Mouse (Mus musculus): ENCODE data around the gene Adap2. TPM values are rescaled to one million over a fixed set of nuclear protein-coding genes. Genes with fewer than 3 reads are reported as not detected.
"Not testable (repeated sequence)": the region's sequence is repeated elsewhere in the genome, so short reads cannot be mapped to it uniquely, and the experiment has no call there.

The Adap2 gene
- polyA plus RNA-seq, 1 experiment from 2014 or later, result 2.0 TPM

DNA sequence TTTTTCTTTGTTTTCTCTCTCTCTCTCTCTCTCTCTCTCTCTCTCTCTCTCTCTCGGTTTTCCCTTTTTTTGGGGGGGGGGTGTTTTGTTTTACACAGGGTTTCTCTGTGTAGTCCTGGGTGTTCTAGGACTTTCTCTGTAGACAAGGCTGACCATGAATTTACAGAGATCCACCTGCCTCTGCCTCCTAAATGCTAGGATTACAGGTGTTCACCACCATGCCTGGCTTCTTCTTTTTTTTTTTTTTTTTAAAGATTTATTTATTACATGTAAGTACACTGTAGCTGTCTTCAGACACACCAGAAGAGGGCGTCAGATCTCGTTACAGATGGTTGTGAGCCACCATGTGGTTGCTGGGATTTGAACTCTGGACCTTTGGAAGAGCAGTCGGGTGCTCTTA is 4.9 kb upstream of the Adap2 start:
- H3K36me3 ChIP-seq, result not testable (repeated sequence)

DNA sequence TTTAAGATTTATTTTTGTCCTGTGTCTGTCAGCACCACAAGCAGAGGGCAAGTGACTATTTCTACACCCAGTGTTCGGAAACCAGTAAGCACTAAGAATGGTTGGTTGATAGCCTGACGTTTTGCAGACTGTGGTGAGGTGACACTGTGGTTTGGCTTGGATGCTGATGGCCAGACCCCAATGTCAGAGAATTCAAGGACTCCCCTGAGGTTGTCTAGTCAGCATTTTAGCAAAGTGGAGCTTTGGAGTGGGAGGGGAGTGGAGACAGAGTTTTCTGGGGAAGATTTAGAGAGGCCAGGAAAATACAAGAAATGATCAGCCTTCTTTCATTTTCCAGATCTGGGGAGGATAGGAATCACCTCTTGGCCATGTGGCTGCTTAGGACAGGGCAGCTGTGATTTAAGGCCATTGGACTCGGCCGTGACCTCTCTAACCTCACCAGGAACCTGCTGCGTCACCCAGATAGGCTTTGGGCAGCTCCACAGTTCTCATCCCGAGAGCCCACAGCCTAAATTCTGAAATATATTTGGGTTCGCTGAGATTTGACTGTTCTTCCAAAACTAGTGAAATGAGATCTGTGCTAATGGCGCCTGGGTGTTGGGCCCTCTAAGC is 4.4 kb upstream of the Adap2 start:
- H3K4me3 ChIP-seq, result no peak overlapping the region
- DNase-seq (ENCODE audit: low spot score), result no peak
- 89% methylated on average over 8 of the region's 8 CpGs for WGBS
- H3K4me1 ChIP-seq (replicated peaks), result peaks cover 10% of the 10 kb centered on the region
- no peaks in the 10 kb centered on the region for H3K36me3 ChIP-seq
- no peak overlapping the region for H3K27ac ChIP-seq
- H3K27me3 ChIP-seq (ENCODE audit: insufficient read depth, poor library complexity, severe bottlenecking), result peaks cover 29% of the 10 kb centered on the region
- no peaks in the 10 kb centered on the region for H3K9me3 ChIP-seq

More for the DNA sequence above, 4.9 kb upstream of the Adap2 start:
- 73% methylated on average over 4 of the region's 4 CpGs for WGBS
- not testable (repeated sequence) for H3K27ac ChIP-seq; H3K4me1 ChIP-seq (replicated peaks); H3K9me3 ChIP-seq; DNase-seq (ENCODE audit: low spot score); H3K4me3 ChIP-seq
- H3K27me3 ChIP-seq (ENCODE audit: insufficient read depth, poor library complexity, severe bottlenecking), result peaks cover 23% of the 10 kb centered on the region

DNA sequence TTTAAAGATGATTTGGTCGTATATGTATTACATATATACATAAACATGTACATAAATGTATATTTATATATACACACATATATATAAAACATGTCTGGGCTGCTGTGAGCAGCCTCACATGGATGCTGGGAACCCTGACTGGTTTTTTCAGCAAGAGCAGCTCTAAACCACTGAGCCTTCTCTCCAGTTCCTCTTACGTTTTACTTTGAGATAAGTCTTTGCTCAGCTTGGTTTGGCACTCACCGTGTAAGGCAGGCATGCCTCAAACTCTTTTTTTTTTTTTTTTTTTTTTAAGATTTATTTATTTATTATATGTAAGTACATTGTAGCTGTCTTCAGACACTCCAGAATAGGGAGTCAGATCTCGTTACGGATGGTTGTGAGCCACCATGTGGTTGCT is 3.3 kb upstream of the Adap2 start:
- Histone ChIP-seq H3K4me1 (replicated peaks) (peaks cover 13% of the 10 kb centered on the region), H3K27ac (no peak overlapping the region), H3K36me3 (no peaks in the 10 kb centered on the region), H3K9me3 (no peaks in the 10 kb centered on the region), H3K4me3 (no peak overlapping the region), H3K27me3 (ENCODE audit: insufficient read depth, poor library complexity, severe bottlenecking) (peaks cover 39% of the 10 kb centered on the region)
- no peak for DNase-seq (ENCODE audit: low spot score)
- WGBS, result 84% methylated on average over 5 of the region's 5 CpGs

DNA sequence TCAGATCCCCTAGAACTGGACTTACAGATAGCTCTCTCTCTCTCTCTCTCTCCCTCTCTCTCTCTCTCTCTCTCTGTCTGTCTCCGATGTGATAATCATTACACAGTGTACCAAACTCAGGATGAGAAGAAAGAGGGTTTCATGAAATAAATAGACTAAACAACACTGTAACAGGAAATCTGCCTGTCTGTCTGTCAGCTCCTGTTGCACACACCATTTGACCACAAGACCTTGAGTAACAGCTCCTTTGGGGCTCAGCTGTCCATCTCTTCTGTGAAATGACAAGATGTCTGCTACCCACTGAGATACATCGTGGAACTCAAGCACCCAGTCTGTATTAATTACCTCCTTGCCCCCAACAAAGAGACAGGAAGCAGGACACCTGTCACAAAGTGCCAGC is 2.4 kb upstream of the Adap2 start:
- Histone ChIP-seq H3K27ac (no peak overlapping the region), H3K4me1 (replicated peaks) (peaks cover 13% of the 10 kb centered on the region), H3K4me3 (no peak overlapping the region), H3K27me3 (ENCODE audit: insufficient read depth, poor library complexity, severe bottlenecking) (peaks cover 49% of the 10 kb centered on the region), H3K9me3 (no peaks in the 10 kb centered on the region), H3K36me3 (no peaks in the 10 kb centered on the region)
- no peak for DNase-seq (ENCODE audit: low spot score)
- WGBS, result 83% methylated on average over 2 of the region's 2 CpGs

DNA sequence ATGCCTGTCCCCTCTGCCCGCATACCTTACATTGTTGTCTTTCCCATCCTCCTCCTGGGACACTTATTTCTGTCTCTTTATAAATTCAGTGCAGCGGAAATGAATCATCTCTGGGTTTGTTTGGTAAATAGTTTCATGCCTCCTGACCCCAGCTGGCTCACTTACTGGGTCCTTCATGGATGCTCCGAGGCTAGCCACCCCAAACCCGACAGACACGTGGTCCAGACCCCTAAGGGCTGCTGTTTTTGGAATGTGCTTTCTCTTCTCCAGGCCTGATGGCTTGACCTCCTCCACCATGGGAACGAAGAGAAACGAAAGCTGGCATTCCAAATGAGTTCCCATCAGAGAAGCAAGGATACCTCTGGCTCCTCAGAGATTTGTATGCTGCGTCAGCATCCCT is 1.5 kb upstream of the Adap2 start:
- H3K27ac ChIP-seq, result no peak overlapping the region
- H3K36me3 ChIP-seq, result no peaks in the 10 kb centered on the region
- H3K4me3 ChIP-seq, result no peak overlapping the region
- H3K4me1 ChIP-seq (replicated peaks), result peaks cover 13% of the 10 kb centered on the region
- DNase-seq (ENCODE audit: low spot score), result no peak
- peaks cover 56% of the 10 kb centered on the region for H3K27me3 ChIP-seq (ENCODE audit: insufficient read depth, poor library complexity, severe bottlenecking)
- H3K9me3 ChIP-seq, result no peaks in the 10 kb centered on the region
- 73% methylated on average over 8 of the region's 8 CpGs for WGBS

DNA sequence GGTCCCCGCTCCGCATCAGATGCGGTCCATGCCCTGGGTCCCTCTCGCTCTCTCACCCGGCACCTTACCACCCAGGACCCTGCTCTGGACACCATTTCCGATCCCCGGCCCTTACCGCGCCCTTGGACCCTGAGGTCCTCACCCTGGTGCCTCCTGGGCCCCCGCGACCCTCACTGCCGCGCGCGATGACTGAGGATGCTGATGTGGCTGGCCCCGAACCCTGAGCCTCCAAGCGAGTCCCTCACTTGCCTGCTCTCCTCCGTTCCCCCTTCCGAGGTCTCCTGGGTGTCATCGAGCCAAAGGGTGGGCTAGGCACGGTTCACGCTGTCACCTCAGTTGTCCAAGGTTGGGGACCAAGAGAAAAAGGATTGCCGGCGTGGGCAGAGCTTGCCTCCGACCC is 596 bp downstream of the Adap2 start:
- H3K27ac ChIP-seq, result peak overlapping the region; percentile 47
- H3K27me3 ChIP-seq (ENCODE audit: insufficient read depth, poor library complexity, severe bottlenecking), result peaks cover 65% of the 10 kb centered on the region
- DNase-seq (ENCODE audit: low spot score), result no peak
- H3K4me3 ChIP-seq, result peak overlapping the region; percentile 62
- H3K36me3 ChIP-seq, result no peaks in the 10 kb centered on the region
- no peaks in the 10 kb centered on the region for H3K9me3 ChIP-seq
- WGBS, result 18% methylated on average over 25 of the region's 25 CpGs
- H3K4me1 ChIP-seq (replicated peaks), result peaks cover 13% of the 10 kb centered on the region

DNA sequence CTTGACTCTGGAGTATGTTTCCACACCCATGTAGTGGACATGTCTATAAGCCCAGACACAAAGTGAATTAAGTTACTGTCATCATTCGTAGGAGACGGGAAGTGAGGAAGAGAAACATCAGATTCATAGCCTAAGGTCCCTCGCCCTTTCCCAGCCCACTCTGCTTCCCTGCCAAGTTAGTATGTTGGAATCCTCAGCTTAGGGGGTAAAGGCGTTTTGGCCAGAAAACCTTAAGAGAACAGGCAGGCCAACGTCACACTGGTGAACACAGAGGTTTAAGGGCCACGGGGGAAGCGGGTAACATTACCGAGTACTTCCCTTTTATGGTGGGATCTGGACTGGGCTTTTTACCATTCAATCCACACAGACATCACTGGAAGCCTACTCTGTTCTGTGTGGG is 1.6 kb downstream of the Adap2 start:
- no peak for DNase-seq (ENCODE audit: low spot score)
- no peaks in the 10 kb centered on the region for H3K9me3 ChIP-seq
- peaks cover 13% of the 10 kb centered on the region for H3K4me1 ChIP-seq (replicated peaks)
- WGBS, result 87% methylated on average over 8 of the region's 8 CpGs
- H3K27me3 ChIP-seq (ENCODE audit: insufficient read depth, poor library complexity, severe bottlenecking), result peaks cover 65% of the 10 kb centered on the region
- H3K36me3 ChIP-seq, result no peaks in the 10 kb centered on the region
- no peak overlapping the region for H3K27ac ChIP-seq
- no peak overlapping the region for H3K4me3 ChIP-seq

DNA sequence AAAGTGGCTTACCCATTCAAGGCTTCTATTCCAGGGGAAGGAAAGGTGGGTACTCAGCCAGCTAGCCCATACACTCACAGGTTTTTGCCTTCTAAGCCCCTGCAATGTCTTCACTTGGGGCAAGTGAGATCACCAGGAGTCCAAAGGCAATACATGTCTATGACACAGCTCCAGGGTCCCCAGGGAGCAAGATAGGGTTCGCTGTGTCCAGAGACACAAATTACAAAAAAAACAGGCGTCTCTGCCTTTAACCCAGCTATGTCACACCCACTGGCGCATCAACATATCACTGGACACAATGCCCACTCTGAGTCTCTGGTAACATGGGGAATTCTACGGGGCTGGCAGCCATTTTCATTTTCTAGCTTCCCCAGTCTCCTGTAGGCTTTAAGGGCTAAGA is 2.1 kb downstream of the Adap2 start:
- Histone ChIP-seq H3K4me3 (no peak overlapping the region), H3K27me3 (ENCODE audit: insufficient read depth, poor library complexity, severe bottlenecking) (peaks cover 65% of the 10 kb centered on the region)
- 88% methylated on average over 4 of the region's 4 CpGs for WGBS

DNA sequence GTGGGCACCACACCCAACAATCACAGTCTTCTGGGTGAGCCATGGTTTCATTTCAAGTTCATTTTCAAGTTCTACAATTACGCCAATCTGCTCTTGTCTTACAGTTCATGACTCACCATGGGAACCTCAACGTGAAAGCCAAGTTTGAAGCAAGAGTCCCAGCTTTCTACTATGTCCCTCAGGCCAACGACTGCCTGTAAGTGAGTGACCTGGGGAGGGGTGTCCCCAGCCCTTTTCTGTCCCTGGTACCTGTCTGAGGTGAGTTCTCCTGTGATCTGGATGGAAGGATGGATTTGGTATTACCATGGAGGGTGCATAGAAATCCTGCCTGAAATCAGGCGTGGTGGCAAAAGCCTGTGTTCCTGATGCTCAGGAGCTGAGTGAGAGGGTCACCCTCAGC is 2.9 kb downstream of the Adap2 start:
- H3K36me3 ChIP-seq, result no peaks in the 10 kb centered on the region
- H3K9me3 ChIP-seq, result no peaks in the 10 kb centered on the region
- peaks cover 13% of the 10 kb centered on the region for H3K4me1 ChIP-seq (replicated peaks)
- no peak overlapping the region for H3K4me3 ChIP-seq
- no peak overlapping the region for H3K27ac ChIP-seq
- 88% methylated on average over 4 of the region's 4 CpGs for WGBS
- DNase-seq (ENCODE audit: low spot score), result no peak
- H3K27me3 ChIP-seq (ENCODE audit: insufficient read depth, poor library complexity, severe bottlenecking), result peaks cover 62% of the 10 kb centered on the region

More for the DNA sequence above, 2.1 kb downstream of the Adap2 start:
- Histone ChIP-seq H3K9me3 (no peaks in the 10 kb centered on the region), H3K4me1 (replicated peaks) (peaks cover 13% of the 10 kb centered on the region), H3K36me3 (no peaks in the 10 kb centered on the region), H3K27ac (no peak overlapping the region)
- no peak for DNase-seq (ENCODE audit: low spot score)

DNA sequence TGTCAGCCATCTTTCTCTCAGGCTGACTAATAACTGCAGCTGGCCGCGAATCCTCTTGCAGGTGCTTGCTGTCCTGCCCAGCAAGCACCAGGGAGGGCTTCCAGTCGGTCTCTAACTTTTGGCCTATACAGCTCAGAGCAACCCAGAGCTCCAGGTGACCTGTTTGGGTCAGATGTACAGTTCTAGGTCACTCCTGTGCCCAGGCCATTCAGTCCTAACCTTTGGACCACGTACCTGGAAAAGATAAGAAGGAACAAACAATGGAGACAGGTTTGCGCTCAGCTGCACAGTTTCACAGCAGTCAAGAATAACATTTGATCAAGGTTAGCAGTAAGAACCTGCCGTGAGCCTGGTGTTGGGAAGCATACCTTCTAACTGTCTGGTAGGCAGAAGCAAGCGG is 5.1 kb downstream of the Adap2 start:
- H3K9me3 ChIP-seq, result no peaks in the 10 kb centered on the region
- peaks cover 41% of the 10 kb centered on the region for H3K27me3 ChIP-seq (ENCODE audit: insufficient read depth, poor library complexity, severe bottlenecking)
- DNase-seq (ENCODE audit: low spot score), result no peak
- H3K4me3 ChIP-seq, result no peak overlapping the region
- no peak overlapping the region for H3K27ac ChIP-seq
- H3K36me3 ChIP-seq, result no peaks in the 10 kb centered on the region
- peaks cover 8% of the 10 kb centered on the region for H3K4me1 ChIP-seq (replicated peaks)
- 87% methylated on average over 7 of the region's 7 CpGs for WGBS

DNA sequence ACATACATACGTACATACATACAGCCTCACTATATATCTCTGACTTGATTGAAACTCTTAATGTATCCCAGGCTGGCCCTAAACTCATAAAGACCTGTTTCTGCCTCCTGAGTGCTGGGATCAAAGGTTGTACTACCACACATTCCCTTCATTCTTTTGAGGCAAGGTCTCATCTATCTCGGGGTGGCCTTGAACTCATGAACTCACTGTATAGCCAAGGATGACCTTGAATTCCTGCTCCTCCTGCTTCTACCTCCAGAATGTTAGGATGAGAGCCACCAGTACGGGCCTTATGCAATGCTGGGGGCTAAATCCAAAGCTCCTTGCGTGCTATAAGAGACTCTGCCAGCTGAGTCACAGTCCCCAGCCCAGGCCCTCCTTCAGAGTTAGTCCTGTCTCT is 7.1 kb downstream of the Adap2 start:
- peaks cover 21% of the 10 kb centered on the region for H3K27me3 ChIP-seq (ENCODE audit: insufficient read depth, poor library complexity, severe bottlenecking)
- no peak for DNase-seq (ENCODE audit: low spot score)
- no peaks in the 10 kb centered on the region for H3K36me3 ChIP-seq
- WGBS, result 85% methylated on average over 4 of the region's 4 CpGs
- H3K9me3 ChIP-seq, result no peaks in the 10 kb centered on the region
- H3K4me1 ChIP-seq (replicated peaks), result no peaks in the 10 kb centered on the region
- no peak overlapping the region for H3K27ac ChIP-seq
- H3K4me3 ChIP-seq, result no peak overlapping the region

DNA sequence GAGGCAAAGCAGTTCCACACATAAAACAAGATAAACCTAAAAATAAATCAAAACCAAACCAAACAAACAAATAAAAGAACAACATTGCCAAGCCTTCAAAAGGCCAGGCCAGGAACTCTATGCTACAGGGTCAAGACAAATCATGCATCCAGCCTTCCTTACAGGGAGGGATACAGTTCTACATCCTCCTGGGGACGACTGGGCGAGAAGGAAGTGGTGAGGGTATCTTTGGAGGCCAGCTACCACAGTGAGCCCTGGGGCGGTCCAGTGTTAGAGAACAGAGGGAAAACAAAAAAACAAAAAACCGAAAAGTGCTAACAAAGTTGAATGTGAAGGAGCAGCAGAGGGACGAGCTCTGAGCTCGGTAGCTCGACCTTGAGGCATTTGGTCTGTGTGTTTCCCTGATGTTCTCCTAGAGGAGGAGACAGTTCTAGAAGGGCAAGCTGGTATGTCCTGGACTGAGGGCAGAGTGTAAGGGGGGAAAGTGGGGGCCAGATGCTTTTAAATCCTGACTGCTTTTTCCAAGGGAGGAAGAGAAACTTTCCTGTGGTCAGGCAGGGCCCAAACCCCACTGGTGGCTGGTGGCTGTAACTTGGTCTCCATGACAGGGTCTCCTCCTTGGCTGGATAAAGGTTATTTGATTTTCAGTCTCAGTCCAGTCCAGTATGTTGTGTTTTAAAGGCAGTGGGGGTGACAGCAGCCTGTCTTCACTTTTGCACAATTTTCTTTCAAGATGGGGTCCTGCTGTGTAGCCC is 9.6 kb downstream of the Adap2 start:
- Histone ChIP-seq H3K4me3 (no peak overlapping the region), H3K27ac (no peak overlapping the region), H3K27me3 (ENCODE audit: insufficient read depth, poor library complexity, severe bottlenecking) (peaks cover under 1% of the 10 kb centered on the region; the same call in 1 of the 2 replicates), H3K4me1 (replicated peaks) (no peaks in the 10 kb centered on the region), H3K9me3 (no peaks in the 10 kb centered on the region), H3K36me3 (no peaks in the 10 kb centered on the region)
- 73% methylated on average over 7 of the region's 7 CpGs for WGBS
- no peak for DNase-seq (ENCODE audit: low spot score)

DNA sequence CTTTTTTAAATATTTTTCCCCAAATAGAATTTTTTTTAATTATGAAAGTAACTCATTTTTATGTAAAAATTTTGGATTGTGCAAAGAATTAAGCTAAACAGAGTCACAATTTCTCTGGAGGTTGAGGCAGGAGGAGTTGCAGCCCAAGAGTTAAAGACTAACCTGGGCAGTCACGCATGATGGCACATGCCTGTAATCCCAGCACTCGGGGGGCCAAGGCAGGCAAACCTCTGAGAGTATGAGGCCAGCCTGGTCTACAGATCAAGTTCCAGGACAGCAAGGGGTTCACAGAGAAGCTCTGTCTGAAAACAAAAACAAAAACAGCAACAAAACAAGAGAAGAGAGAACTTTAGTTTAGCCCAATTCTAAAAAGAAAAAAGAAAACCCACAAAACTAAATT is 10.3 kb downstream of the Adap2 start:
- 47% methylated on average over 2 of the region's 2 CpGs for WGBS

More for the DNA sequence above, 10.3 kb downstream of the Adap2 start:
- H3K27me3 ChIP-seq (ENCODE audit: insufficient read depth, poor library complexity, severe bottlenecking), result no peaks in the 10 kb centered on the region
- H3K27ac ChIP-seq, result no peak overlapping the region
- no peak overlapping the region for H3K4me3 ChIP-seq
- DNase-seq (ENCODE audit: low spot score), result no peak
- H3K4me1 ChIP-seq (replicated peaks), result no peaks in the 10 kb centered on the region
- no peaks in the 10 kb centered on the region for H3K36me3 ChIP-seq
- no peaks in the 10 kb centered on the region for H3K9me3 ChIP-seq

Data from hindbrain, embryonic 10.5 days (tissue).